Mouse (Mus musculus) testis, adult 2 months (tissue): ENCODE data around the gene Gpr174.

Source experiments
- CTCF ChIP-seq: fragments of 200-500 bp; IDR thresholded peaks from 2 replicates; pipeline ENCODE4 v1.5.1; 2012; ENCODE audit warnings: low read depth, mild to moderate bottlenecking, inconsistent platforms, low read length, moderate library complexity; ENCODE audit not compliant: control insufficient read depth, insufficient read depth, insufficient replicate concordance
- POLR2A ChIP-seq: fragments of 200-500 bp; IDR thresholded peaks from 2 replicates; pipeline ENCODE4 v1.6.1; 2012; ENCODE audit warnings: low read depth, mild to moderate bottlenecking, inconsistent platforms, low read length, moderate library complexity; ENCODE audit not compliant: control insufficient read depth

DNA sequence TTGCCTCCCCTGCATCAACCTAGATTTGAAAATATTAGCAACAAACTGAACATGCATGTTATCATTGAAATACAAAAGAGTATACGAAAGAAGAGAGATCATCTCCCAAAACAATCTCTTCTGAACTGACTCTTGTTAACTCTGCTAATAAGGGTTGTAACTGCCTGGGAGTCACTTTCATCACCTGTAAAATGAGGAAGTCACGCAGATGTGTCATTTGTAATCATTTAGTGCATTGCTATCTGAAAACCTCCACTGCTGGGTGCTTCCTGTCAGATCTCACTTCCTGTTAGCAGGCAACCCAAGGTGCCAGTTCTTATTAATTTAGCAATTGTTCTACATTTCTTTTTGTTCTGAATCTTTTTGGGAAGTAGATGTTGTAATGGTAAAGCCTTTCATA lies 5.3 kb upstream of the Gpr174 start:
- TF ChIP-seq CTCF = no peak
- TF ChIP-seq POLR2A = no peak
